Mouse (Mus musculus): ENCODE data around the gene Fmnl2. TPM values are rescaled to one million over a fixed set of nuclear protein-coding genes. Genes with fewer than 3 reads are reported as not detected.
A peak's percentile ranks its signal among the peaks of the same experiment; 100 is the strongest.

The Fmnl2 gene
- polyA plus RNA-seq, 1 experiment from 2014 or later: 17.2 TPM

DNA sequence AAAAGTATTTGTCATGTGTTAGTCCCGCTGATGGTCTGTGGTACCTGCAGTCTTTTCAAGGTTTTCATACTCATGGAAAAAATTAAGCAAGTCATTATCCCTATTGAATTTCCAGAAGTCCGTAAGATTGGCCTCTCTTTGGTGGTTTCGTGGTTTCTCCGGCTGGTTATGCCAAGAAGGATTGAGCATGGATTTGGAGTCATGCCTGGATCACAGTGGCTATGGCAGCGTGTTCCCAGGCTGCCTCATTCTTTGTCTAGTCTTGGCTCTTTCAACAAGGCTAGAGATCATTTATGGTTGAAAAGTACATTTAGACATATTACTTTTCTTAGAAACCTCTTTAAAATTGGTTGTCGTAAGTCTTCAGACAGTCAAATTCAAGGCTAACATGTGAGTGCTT, 192.7 kb downstream of the Fmnl2 start:
- H3K9ac ChIP-seq (replicated peaks; ENCODE audit: low read length): no peak overlapping the region
- DNase-seq (no peak), ATAC-seq (ENCODE audit: low FRiP score, low TSS enrichment) (no peak)
- H3K36me3 ChIP-seq (ENCODE audit: control insufficient read depth, insufficient read depth, low read length): peaks cover 17% of the 10 kb centered on the region; the same call in 1 of the 2 replicates
- H3K27me3 ChIP-seq (ENCODE audit: control insufficient read depth, insufficient read depth, low read length): no peaks in the 10 kb centered on the region
- H3K4me2 ChIP-seq (ENCODE audit: low read length): no peak overlapping the region
- H3K27ac ChIP-seq (replicated peaks; ENCODE audit: low read depth, low read length): no peak overlapping the region
- H3K4me3 ChIP-seq (replicated peaks; ENCODE audit: low read depth, low read length): no peak overlapping the region
- H3K4me1 ChIP-seq (ENCODE audit: control insufficient read depth, insufficient read depth, low read length): no peaks in the 10 kb centered on the region
- 95% methylated on average over 6 of the region's 6 CpGs for WGBS
- H3K9me3 ChIP-seq (ENCODE audit: control insufficient read depth, low read length): no peaks in the 10 kb centered on the region

DNA sequence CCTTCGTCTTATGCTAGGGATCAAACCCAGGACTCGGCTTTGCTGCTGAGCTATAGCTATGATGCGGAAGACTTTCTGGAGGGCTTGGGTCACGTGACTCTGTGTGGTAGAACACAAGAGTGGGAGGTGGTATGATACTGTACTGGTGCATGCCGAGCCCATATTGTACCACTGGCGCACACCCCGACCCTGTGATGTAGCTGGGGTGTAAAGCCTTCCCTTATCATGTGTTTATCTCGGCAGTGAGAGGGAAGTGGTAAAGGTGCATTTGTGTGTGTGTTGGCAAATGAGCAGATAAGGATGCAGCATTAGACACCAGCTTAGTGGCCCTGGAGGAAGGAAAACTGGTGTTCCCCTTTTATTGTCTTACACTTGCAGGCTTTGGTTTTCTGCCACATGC, 193.8 kb downstream of the Fmnl2 start:
- H3K36me3 ChIP-seq (ENCODE audit: control insufficient read depth, insufficient read depth, low read length): peaks cover 17% of the 10 kb centered on the region; the same call in 1 of the 2 replicates
- no peak overlapping the region for H3K4me2 ChIP-seq (ENCODE audit: low read length)
- H3K4me1 ChIP-seq (ENCODE audit: control insufficient read depth, insufficient read depth, low read length): no peaks in the 10 kb centered on the region
- no peaks in the 10 kb centered on the region for H3K27me3 ChIP-seq (ENCODE audit: control insufficient read depth, insufficient read depth, low read length)
- no peak overlapping the region for H3K4me3 ChIP-seq (replicated peaks; ENCODE audit: low read depth, low read length)
- H3K9me3 ChIP-seq (ENCODE audit: control insufficient read depth, low read length): no peaks in the 10 kb centered on the region
- 92% methylated on average over 8 of the region's 8 CpGs for WGBS
- ATAC-seq (ENCODE audit: low FRiP score, low TSS enrichment): no peak
- DNase-seq: no peak
- H3K27ac ChIP-seq (replicated peaks; ENCODE audit: low read depth, low read length): no peak overlapping the region
- no peak overlapping the region for H3K9ac ChIP-seq (replicated peaks; ENCODE audit: low read length)

DNA sequence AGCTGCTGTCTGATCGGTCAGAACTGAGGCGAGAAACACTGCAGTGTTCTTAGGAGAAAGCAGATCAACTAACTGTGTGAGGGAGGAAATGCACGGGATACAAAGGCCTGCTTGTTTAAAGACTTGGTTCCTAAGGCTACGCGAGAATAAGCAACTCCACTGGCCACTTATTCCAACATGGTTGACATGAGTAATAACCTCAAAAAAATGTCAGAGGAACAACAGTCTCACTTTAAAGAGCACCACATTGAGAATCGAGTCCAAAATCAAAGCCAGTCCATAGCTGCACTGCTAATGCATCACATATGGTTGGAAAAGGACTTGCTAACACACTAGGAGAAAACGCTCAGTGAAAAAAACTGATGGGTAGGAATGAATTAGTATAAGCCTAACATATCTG, 196.1 kb downstream of the Fmnl2 start:
- Histone ChIP-seq H3K4me2 (ENCODE audit: low read length) (no peak overlapping the region), H3K9ac (replicated peaks; ENCODE audit: low read length) (no peak overlapping the region), H3K4me1 (ENCODE audit: control insufficient read depth, insufficient read depth, low read length) (no peaks in the 10 kb centered on the region), H3K27ac (replicated peaks; ENCODE audit: low read depth, low read length) (no peak overlapping the region), H3K4me3 (replicated peaks; ENCODE audit: low read depth, low read length) (no peak overlapping the region), H3K27me3 (ENCODE audit: control insufficient read depth, insufficient read depth, low read length) (no peaks in the 10 kb centered on the region), H3K9me3 (ENCODE audit: control insufficient read depth, low read length) (no peaks in the 10 kb centered on the region), H3K36me3 (ENCODE audit: control insufficient read depth, insufficient read depth, low read length) (peaks cover 17% of the 10 kb centered on the region; the same call in 1 of the 2 replicates)
- 77% methylated on average over 7 of the region's 7 CpGs for WGBS
- no peak for ATAC-seq (ENCODE audit: low FRiP score, low TSS enrichment)
- no peak for DNase-seq

DNA sequence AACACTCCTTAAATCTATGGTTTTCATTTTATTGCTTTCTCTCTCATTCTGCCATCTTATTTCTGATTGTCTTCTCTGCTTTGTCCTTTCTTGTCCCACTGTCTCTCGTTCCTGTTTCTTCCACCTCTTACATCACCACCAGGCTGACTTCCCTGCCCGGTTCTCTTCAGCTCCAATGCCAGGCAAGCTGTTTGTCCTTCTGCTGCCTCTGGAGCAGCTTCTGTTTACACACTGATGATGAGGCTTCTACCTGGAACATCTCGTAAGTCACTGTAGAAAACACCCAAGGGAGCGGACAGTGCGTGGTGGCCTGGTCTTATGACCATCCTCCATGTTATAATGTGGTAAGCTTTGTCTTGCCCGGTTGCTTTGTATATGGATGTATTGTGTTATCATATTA, 198.9 kb downstream of the Fmnl2 start:
- no peak for ATAC-seq (ENCODE audit: low FRiP score, low TSS enrichment)
- Histone ChIP-seq H3K9ac (replicated peaks; ENCODE audit: low read length) (no peak overlapping the region), H3K9me3 (ENCODE audit: control insufficient read depth, low read length) (no peaks in the 10 kb centered on the region), H3K4me3 (replicated peaks; ENCODE audit: low read depth, low read length) (no peak overlapping the region), H3K4me2 (ENCODE audit: low read length) (no peak overlapping the region), H3K4me1 (ENCODE audit: control insufficient read depth, insufficient read depth, low read length) (0 out of 2 replicates have a peak, but pooled peaks cover 3% of the 10 kb centered on the region), H3K27me3 (ENCODE audit: control insufficient read depth, insufficient read depth, low read length) (no peaks in the 10 kb centered on the region), H3K27ac (replicated peaks; ENCODE audit: low read depth, low read length) (no peak overlapping the region), H3K36me3 (ENCODE audit: control insufficient read depth, insufficient read depth, low read length) (peaks cover 10% of the 10 kb centered on the region; the same call in 1 of the 2 replicates)
- WGBS: 94% methylated on average over 6 of the region's 6 CpGs
- no peak for DNase-seq

DNA sequence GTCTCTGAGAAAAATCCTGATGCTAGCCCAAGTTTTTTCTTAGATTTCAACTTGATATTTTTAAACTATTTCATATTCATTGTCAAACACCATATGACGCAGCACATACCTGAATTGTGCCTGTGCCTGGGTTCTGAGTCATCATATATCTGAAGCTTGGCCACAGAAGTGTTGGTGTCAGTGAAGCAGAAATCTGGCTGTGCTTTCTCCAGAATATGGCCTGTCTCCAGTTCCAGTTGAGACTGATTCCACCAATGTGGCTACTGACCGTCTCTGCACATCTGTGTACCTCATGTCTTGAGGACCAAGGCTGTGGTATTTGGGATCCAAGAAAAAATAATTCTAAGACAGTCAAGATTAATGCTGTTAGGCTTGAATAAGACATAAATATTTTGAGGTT, 199.6 kb downstream of the Fmnl2 start:
- DNase-seq (no peak), ATAC-seq (ENCODE audit: low FRiP score, low TSS enrichment) (no peak)
- Histone ChIP-seq H3K4me3 (replicated peaks; ENCODE audit: low read depth, low read length) (no peak overlapping the region), H3K9ac (replicated peaks; ENCODE audit: low read length) (no peak overlapping the region), H3K27ac (replicated peaks; ENCODE audit: low read depth, low read length) (no peak overlapping the region), H3K4me1 (ENCODE audit: control insufficient read depth, insufficient read depth, low read length) (0 out of 2 replicates have a peak, but pooled peaks cover 3% of the 10 kb centered on the region), H3K27me3 (ENCODE audit: control insufficient read depth, insufficient read depth, low read length) (no peaks in the 10 kb centered on the region), H3K4me2 (ENCODE audit: low read length) (no peak overlapping the region), H3K36me3 (ENCODE audit: control insufficient read depth, insufficient read depth, low read length) (peaks cover 9% of the 10 kb centered on the region; the same call in 1 of the 2 replicates), H3K9me3 (ENCODE audit: control insufficient read depth, low read length) (no peaks in the 10 kb centered on the region)
- 97% methylated on average over 2 of the region's 2 CpGs for WGBS

DNA sequence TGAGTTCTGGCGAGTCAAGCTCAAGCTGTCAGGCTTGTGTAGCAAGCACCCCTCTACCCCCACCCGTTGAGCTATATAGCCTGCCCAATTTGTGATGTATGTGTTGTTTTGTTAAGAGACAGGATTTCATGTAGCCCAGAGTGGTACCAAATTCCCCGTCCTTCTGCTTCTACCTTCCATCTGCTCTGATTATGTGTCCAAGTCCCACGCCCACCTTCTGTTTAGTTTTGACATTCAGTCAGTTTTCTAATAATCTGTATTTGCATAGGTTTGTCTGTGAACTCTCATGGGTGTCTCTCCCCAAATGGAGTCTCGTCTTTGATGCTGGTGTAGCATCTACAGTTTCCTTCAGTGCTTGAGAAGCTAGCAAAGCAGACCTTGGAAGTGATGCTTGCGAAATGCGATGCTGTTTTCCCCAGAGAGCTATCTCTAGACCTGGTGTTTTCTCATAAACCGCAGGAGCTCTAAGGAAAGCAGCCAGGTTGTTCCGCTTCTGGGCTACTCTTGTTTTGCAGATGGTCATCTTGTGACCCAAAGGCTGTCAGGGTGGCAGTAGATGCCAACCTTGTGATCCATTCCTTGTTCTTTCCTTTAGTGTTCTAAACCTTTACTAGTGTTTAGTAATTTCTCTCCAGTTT, 203.8 kb downstream of the Fmnl2 start:
- Histone ChIP-seq H3K4me2 (ENCODE audit: low read length) (no peak overlapping the region), H3K9ac (replicated peaks; ENCODE audit: low read length) (no peak overlapping the region), H3K36me3 (ENCODE audit: control insufficient read depth, insufficient read depth, low read length) (no peaks in the 10 kb centered on the region), H3K27ac (replicated peaks; ENCODE audit: low read depth, low read length) (no peak overlapping the region), H3K4me3 (replicated peaks; ENCODE audit: low read depth, low read length) (no peak overlapping the region), H3K27me3 (ENCODE audit: control insufficient read depth, insufficient read depth, low read length) (no peaks in the 10 kb centered on the region), H3K4me1 (ENCODE audit: control insufficient read depth, insufficient read depth, low read length) (0 out of 2 replicates have a peak, but pooled peaks cover 3% of the 10 kb centered on the region), H3K9me3 (ENCODE audit: control insufficient read depth, low read length) (no peaks in the 10 kb centered on the region)
- DNase-seq (no peak), ATAC-seq (ENCODE audit: low FRiP score, low TSS enrichment) (no peak)
- WGBS: 82% methylated on average over 9 of the region's 9 CpGs

DNA sequence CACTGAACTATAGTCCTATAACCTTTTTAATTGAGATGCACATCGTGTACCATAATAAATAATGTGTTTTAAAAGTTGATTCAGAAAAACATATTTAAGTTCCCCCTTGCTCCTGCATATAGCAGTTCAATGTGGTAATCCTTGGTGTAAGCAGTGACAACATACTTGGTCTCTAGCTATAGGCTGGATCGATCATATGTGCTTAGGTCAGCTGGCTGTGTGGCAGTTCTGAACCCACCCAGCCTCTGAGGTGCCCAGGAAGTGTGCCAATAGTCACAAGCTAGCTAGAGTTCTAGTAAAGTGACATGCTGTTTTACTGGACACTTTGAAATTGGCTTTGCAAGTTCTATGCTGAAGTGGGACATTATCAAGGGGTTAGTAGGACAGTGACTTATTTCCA, 209.3 kb downstream of the Fmnl2 start:
- Histone ChIP-seq H3K4me2 (ENCODE audit: low read length) (no peak overlapping the region), H3K4me3 (replicated peaks; ENCODE audit: low read depth, low read length) (no peak overlapping the region), H3K27me3 (ENCODE audit: control insufficient read depth, insufficient read depth, low read length) (no peaks in the 10 kb centered on the region), H3K27ac (replicated peaks; ENCODE audit: low read depth, low read length) (no peak overlapping the region), H3K36me3 (ENCODE audit: control insufficient read depth, insufficient read depth, low read length) (0 out of 2 replicates have a peak, but pooled peaks cover 6% of the 10 kb centered on the region), H3K9me3 (ENCODE audit: control insufficient read depth, low read length) (no peaks in the 10 kb centered on the region), H3K9ac (replicated peaks; ENCODE audit: low read length) (no peak overlapping the region), H3K4me1 (ENCODE audit: control insufficient read depth, insufficient read depth, low read length) (no peaks in the 10 kb centered on the region)
- no peak for DNase-seq
- WGBS: 95% methylated on average over 2 of the region's 2 CpGs
- no peak for ATAC-seq (ENCODE audit: low FRiP score, low TSS enrichment)

DNA sequence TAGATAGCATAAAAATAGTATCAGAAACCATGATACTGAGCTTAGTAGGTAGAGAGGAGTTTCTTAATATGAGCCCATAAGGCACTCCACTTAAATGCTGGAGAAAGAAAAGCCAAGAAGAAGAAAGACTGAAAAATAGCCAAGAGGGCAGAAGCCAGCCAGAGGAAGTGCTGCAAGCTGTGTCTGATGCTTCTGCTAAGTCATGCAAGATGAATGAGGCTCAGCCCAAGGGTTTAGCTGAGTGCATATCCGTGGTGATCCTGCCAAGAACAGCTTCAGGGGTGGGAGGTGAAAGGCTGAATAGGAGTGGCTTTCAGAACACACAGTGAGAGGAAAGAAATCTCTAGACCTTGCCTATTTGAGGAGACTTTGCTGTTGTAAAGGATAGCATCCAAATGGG, 212.9 kb downstream of the Fmnl2 start:
- H3K4me3 ChIP-seq (replicated peaks; ENCODE audit: low read depth, low read length): no peak overlapping the region
- no peaks in the 10 kb centered on the region for H3K9me3 ChIP-seq (ENCODE audit: control insufficient read depth, low read length)
- 0 out of 2 replicates have a peak, but pooled peaks cover 16% of the 10 kb centered on the region for H3K36me3 ChIP-seq (ENCODE audit: control insufficient read depth, insufficient read depth, low read length)
- no peak overlapping the region for H3K9ac ChIP-seq (replicated peaks; ENCODE audit: low read length)
- no peaks in the 10 kb centered on the region for H3K4me1 ChIP-seq (ENCODE audit: control insufficient read depth, insufficient read depth, low read length)
- H3K4me2 ChIP-seq (ENCODE audit: low read length): no peak overlapping the region
- ATAC-seq (ENCODE audit: low FRiP score, low TSS enrichment) (no peak), DNase-seq (peak; percentile 47)
- no peak overlapping the region for H3K27ac ChIP-seq (replicated peaks; ENCODE audit: low read depth, low read length)
- 12% methylated on average over 1 of the region's 1 CpGs for WGBS
- no peaks in the 10 kb centered on the region for H3K27me3 ChIP-seq (ENCODE audit: control insufficient read depth, insufficient read depth, low read length)

DNA sequence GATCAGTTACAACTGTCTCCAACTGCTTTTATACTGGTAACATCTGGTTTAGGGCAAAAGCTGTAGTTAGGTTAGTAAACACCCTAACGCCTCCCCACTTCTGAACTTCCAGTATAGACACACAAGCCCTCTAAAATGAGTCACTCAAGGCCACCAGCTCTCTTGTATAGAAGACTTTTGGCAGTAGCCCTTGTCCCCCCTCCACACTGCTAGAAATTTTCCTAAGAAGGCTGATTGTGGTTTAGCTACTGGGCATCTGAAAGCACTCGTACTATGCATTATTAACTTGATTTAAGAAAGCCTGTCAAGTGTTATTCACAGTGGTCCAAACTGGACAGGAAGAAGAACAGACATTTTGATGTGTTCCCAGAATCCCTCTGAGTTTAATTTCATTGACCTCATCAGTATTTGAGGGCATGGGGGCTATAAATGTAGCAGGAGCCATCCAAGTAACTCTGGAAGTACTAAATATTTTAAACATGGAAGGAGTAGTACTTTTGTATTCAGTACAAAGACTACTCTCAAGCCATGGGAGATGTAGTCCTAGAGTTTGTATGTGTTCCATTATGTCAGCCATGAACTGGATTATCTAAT, 222.1 kb downstream of the Fmnl2 start:
- Histone ChIP-seq H3K27me3 (ENCODE audit: control insufficient read depth, insufficient read depth, low read length) (no peaks in the 10 kb centered on the region), H3K4me3 (replicated peaks; ENCODE audit: low read depth, low read length) (no peak overlapping the region), H3K4me1 (ENCODE audit: control insufficient read depth, insufficient read depth, low read length) (no peaks in the 10 kb centered on the region), H3K9ac (replicated peaks; ENCODE audit: low read length) (no peak overlapping the region), H3K36me3 (ENCODE audit: control insufficient read depth, insufficient read depth, low read length) (no peaks in the 10 kb centered on the region), H3K9me3 (ENCODE audit: control insufficient read depth, low read length) (no peaks in the 10 kb centered on the region), H3K4me2 (ENCODE audit: low read length) (no peak overlapping the region), H3K27ac (replicated peaks; ENCODE audit: low read depth, low read length) (no peak overlapping the region)
- 87% methylated on average over 2 of the region's 2 CpGs for WGBS
- ATAC-seq (ENCODE audit: low FRiP score, low TSS enrichment) (no peak), DNase-seq (no peak)
